Mouse (Mus musculus): ENCODE data around the gene Hoxd8. TPM values are rescaled to one million over a fixed set of nuclear protein-coding genes. Genes with fewer than 3 reads are reported as not detected.

Hoxd8 gene
- polyA plus RNA-seq, 1 experiment from 2014 or later = 0.66 TPM

DNA sequence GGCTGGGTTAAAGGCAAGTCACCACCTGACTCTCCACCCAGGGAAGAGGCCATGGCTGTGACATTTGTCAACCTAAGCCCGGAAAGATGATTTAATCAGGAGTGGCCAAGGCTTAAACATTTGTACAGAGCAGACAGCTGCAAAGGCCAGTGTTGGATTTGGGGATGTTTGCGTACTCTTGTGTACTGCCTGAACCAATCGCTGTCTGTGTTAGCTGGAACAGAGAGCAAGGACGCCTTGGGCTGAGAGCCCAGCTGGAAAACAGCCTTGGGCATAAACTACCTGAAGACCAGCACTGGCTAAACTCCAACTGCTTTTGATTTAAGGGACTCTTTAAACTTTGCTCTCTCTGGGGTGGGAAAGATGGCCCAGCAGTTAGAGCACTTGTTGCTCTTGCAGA lies 4.3 kb downstream of the Hoxd8 start:
- Histone ChIP-seq H3K9ac (ENCODE audit: low read depth, low read length) (no peak overlapping the region), H3K27ac (ENCODE audit: low read depth, low read length) (no peak overlapping the region), H3K27me3 (replicated peaks; ENCODE audit: control insufficient read depth, insufficient read depth, low read length) (peaks cover 58% of the 10 kb centered on the region), H3K36me3 (ENCODE audit: control insufficient read depth, insufficient read depth, low read length) (no peaks in the 10 kb centered on the region), H3K9me3 (ENCODE audit: control insufficient read depth, low read length) (no peaks in the 10 kb centered on the region), H3K4me1 (ENCODE audit: control insufficient read depth, insufficient read depth, low read depth, low read length) (peaks cover 14% of the 10 kb centered on the region), H3K4me3 (ENCODE audit: low read length) (no peak overlapping the region), H3K4me2 (ENCODE audit: low read length) (no peak overlapping the region)
- no peak for ATAC-seq
- WGBS = 10% methylated on average over 4 of the region's 4 CpGs

- H3K4me2 ChIP-seq (ENCODE audit: low read length) = no peak overlapping the region
- ATAC-seq = no peak
- H3K9me3 ChIP-seq (ENCODE audit: control insufficient read depth, low read length) = no peaks in the 10 kb centered on the region
- WGBS = 4% methylated on average over 5 of the region's 5 CpGs
- H3K27ac ChIP-seq (ENCODE audit: low read depth, low read length) = no peak overlapping the region
- no peak overlapping the region for H3K4me3 ChIP-seq (ENCODE audit: low read length)
- no peak overlapping the region for H3K9ac ChIP-seq (ENCODE audit: low read depth, low read length)
- peaks cover 14% of the 10 kb centered on the region for H3K4me1 ChIP-seq (ENCODE audit: control insufficient read depth, insufficient read depth, low read depth, low read length)
- no peaks in the 10 kb centered on the region for H3K36me3 ChIP-seq (ENCODE audit: control insufficient read depth, insufficient read depth, low read length)
- H3K27me3 ChIP-seq (replicated peaks; ENCODE audit: control insufficient read depth, insufficient read depth, low read length) = peaks cover 56% of the 10 kb centered on the region
Observed at GRCm38 (mm10) chr2:74709465-74710419, 5.3 kb downstream of the Hoxd8 start.

DNA sequence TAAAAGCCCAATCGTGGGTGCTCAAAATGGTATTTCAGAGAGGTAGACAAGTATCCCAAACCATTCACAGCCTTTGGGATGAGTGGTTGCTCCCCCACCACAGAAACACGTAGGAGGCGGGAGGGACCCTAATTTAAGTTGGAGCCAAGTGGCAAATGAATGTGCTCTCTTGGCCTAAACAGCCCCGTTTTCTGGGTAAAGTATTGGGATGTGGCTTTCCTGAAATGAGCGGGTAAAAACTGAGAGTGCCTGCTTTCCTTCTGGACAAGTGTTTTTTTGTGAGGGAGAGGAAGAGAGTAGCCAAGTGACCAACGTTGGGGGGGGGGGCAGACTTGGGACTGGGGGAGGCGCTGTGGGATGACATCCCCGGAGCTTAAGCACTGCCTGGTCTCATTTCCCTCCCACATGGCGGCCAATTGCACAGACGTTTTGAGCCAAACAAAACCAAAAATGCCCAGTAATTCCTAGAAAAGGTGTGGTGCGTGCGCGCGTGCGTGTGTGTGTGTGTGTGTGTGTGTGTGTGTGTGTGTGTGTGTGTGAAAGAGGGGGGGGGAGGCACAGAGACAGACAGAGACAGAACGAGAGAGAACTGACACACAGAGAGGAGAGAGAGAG lies 6.6 kb downstream of the Hoxd8 start:
- WGBS = under 1% methylated on average over 16 of the region's 16 CpGs
- no peak overlapping the region for H3K27ac ChIP-seq (ENCODE audit: low read depth, low read length)
- H3K4me2 ChIP-seq (ENCODE audit: low read length) = peak overlapping the region; percentile 14; the same call in 1 of the 2 replicates

GRCm38 (mm10) chr2:74711721-74712621 lies 7.6 kb downstream of the Hoxd8 start, which contains the start of the genes Hoxd3 and Hoxd4:
TSS of gene Hoxd3 (plus strand) at chr2:74711927.
TSS of gene Hoxd4 (plus strand) at chr2:74711929.
- Histone ChIP-seq H3K4me3 (ENCODE audit: low read length) (peak within 1 kb of the TSS; percentile 36), H3K9me3 (ENCODE audit: control insufficient read depth, low read length) (no peaks in the 10 kb centered on the region), H3K27me3 (replicated peaks; ENCODE audit: control insufficient read depth, insufficient read depth, low read length) (peaks cover 63% of the 10 kb centered on the region), H3K4me1 (ENCODE audit: control insufficient read depth, insufficient read depth, low read depth, low read length) (peaks cover 7% of the 10 kb centered on the region; the same call in 1 of the 2 replicates), H3K36me3 (ENCODE audit: control insufficient read depth, insufficient read depth, low read length) (no peaks in the 10 kb centered on the region), H3K9ac (ENCODE audit: low read depth, low read length) (peak within 1 kb of the TSS; percentile 42), H3K27ac (ENCODE audit: low read depth, low read length) (peak within 1 kb of the TSS; percentile 41), H3K4me2 (ENCODE audit: low read length) (peak within 1 kb of the TSS; percentile 38)
- 0 out of 2 replicates have a peak, but pooled peaks have one; percentile 25 for ATAC-seq
- under 1% methylated on average over 64 of the region's 65 CpGs for WGBS

More for the DNA sequence above, 6.6 kb downstream of the Hoxd8 start:
- H3K9ac ChIP-seq (ENCODE audit: low read depth, low read length) = no peak overlapping the region
- peaks cover 63% of the 10 kb centered on the region for H3K27me3 ChIP-seq (replicated peaks; ENCODE audit: control insufficient read depth, insufficient read depth, low read length)
- H3K9me3 ChIP-seq (ENCODE audit: control insufficient read depth, low read length) = no peaks in the 10 kb centered on the region
- H3K4me1 ChIP-seq (ENCODE audit: control insufficient read depth, insufficient read depth, low read depth, low read length) = peaks cover 5% of the 10 kb centered on the region; the same call in 1 of the 2 replicates
- H3K36me3 ChIP-seq (ENCODE audit: control insufficient read depth, insufficient read depth, low read length) = no peaks in the 10 kb centered on the region
- H3K4me3 ChIP-seq (ENCODE audit: low read length) = no peak overlapping the region
- ATAC-seq = no peak

GRCm38 (mm10) chr2:74713239-74714150 lies 9.1 kb downstream of the Hoxd8 start:
- Histone ChIP-seq H3K4me2 (ENCODE audit: low read length) (no peak overlapping the region), H3K36me3 (ENCODE audit: control insufficient read depth, insufficient read depth, low read length) (no peaks in the 10 kb centered on the region), H3K4me1 (ENCODE audit: control insufficient read depth, insufficient read depth, low read depth, low read length) (peaks cover 7% of the 10 kb centered on the region; the same call in 1 of the 2 replicates), H3K9ac (ENCODE audit: low read depth, low read length) (no peak overlapping the region), H3K27me3 (replicated peaks; ENCODE audit: control insufficient read depth, insufficient read depth, low read length) (peaks cover 60% of the 10 kb centered on the region), H3K9me3 (ENCODE audit: control insufficient read depth, low read length) (no peaks in the 10 kb centered on the region), H3K4me3 (ENCODE audit: low read length) (peak overlapping the region; percentile 16), H3K27ac (ENCODE audit: low read depth, low read length) (no peak overlapping the region)
- WGBS = 7% methylated on average over 19 of the region's 19 CpGs
- no peak for ATAC-seq

DNA sequence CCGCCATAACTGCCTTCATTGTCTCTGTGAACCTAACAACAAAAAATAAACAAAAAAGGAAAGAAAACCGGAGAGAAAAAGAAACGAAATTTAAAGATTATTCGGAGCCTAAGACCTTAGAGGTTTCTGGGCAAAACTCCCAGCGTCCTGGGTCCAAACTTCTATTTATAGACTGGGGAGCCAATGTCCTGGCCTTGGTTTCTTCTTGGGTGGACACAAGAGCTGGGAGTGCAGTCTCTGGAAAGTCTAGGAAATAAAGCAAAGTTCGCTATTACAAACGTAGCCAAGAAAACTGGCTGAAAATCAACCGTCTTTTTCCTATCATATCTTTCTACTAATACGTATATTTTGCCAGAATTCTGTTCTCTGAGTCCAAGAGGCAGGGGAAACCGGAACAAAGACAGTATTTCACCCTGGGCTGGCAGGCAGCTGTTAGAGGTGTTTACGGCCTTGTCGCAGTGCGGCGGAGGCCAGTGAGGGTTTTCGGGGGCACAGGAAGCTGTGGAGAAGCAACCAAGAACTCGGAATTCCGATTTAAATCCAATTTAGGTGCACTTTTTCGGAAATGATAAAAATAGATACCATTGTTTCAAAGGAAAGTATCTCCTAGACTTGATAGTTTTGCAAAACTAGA lies 9.9 kb downstream of the Hoxd8 start:
- ATAC-seq = no peak
- no peaks in the 10 kb centered on the region for H3K36me3 ChIP-seq (ENCODE audit: control insufficient read depth, insufficient read depth, low read length)
- H3K9ac ChIP-seq (ENCODE audit: low read depth, low read length) = no peak overlapping the region
- WGBS = 5% methylated on average over 18 of the region's 18 CpGs
- no peak overlapping the region for H3K27ac ChIP-seq (ENCODE audit: low read depth, low read length)
- peak overlapping the region; percentile 16 for H3K4me3 ChIP-seq (ENCODE audit: low read length)
- no peaks in the 10 kb centered on the region for H3K9me3 ChIP-seq (ENCODE audit: control insufficient read depth, low read length)
- peaks cover 7% of the 10 kb centered on the region; the same call in 1 of the 2 replicates for H3K4me1 ChIP-seq (ENCODE audit: control insufficient read depth, insufficient read depth, low read depth, low read length)
- H3K4me2 ChIP-seq (ENCODE audit: low read length) = no peak overlapping the region
- H3K27me3 ChIP-seq (replicated peaks; ENCODE audit: control insufficient read depth, insufficient read depth, low read length) = peaks cover 58% of the 10 kb centered on the region

DNA sequence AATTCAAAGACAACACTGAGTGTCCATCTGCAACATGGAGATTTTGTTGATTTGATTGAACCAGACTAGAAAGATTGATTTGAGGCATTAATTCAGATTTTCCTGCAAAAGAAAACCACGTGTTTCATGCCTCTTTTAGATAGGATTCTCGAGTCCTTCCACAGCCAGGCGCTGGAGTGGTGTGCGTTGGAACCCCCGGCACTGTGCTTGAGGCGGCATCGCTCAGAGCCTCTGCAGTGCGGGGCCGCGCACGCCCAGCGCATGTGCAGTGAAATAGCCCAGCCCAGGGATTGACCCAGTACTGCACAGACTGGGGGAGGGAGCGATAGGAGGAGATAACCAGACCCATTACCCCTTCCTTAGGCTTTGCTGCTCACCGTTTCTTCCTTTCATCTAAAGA lies 10.5 kb downstream of the Hoxd8 start:
- Histone ChIP-seq H3K27ac (ENCODE audit: low read depth, low read length) (no peak overlapping the region), H3K9me3 (ENCODE audit: control insufficient read depth, low read length) (no peaks in the 10 kb centered on the region), H3K36me3 (ENCODE audit: control insufficient read depth, insufficient read depth, low read length) (no peaks in the 10 kb centered on the region), H3K9ac (ENCODE audit: low read depth, low read length) (no peak overlapping the region), H3K4me2 (ENCODE audit: low read length) (no peak overlapping the region), H3K27me3 (replicated peaks; ENCODE audit: control insufficient read depth, insufficient read depth, low read length) (peaks cover 60% of the 10 kb centered on the region), H3K4me1 (ENCODE audit: control insufficient read depth, insufficient read depth, low read depth, low read length) (peaks cover 7% of the 10 kb centered on the region; the same call in 1 of the 2 replicates), H3K4me3 (ENCODE audit: low read length) (peak overlapping the region; percentile 16)
- 1% methylated on average over 14 of the region's 14 CpGs for WGBS
- peak; percentile 60 for ATAC-seq
